Mouse (Mus musculus) mouse embryonic stem cell (cell line): Measurements from ENCODE around the gene Ott.
"Not testable (repeated sequence)": the region's sequence is repeated elsewhere in the genome, so short reads cannot be mapped to it uniquely, and the experiment has no call there.

Experiments used
- in situ Hi-C, 2 experiments: fragments of 300-500 bp; cut with MboI; formaldehyde crosslinking; loops; 1 replicate in 1 of 2; 3 replicates in 1 of 2; pipeline ENCODE4 v1.14.3; 2019 to 2020; ENCODE audit warnings: low sequenced_read_pairs in 2 of 2, low pct_unique_long_range_greater_than_20kb in 1 of 2, mixed read lengths in 1 of 2; ENCODE audit not compliant: unreplicated experiment in 1 of 2

Gene Ott

GRCm38 (mm10) chrX:149073982-149074381 lies at the start of gene Ott:
Gene Ott, plus strand, starts transcription at chrX:149074282.
- in situ Hi-C loops = not testable (repeated sequence)
